ENCODE assay signal across 8 mouse cellular contexts in genomic region chr15:103303916-103304615, GRCm38 (mm10). TPM values are rescaled to one million over a fixed set of nuclear protein-coding genes. Genes with fewer than 3 reads are reported as not detected.
A peak's percentile ranks its signal among the peaks of the same experiment; 100 is the strongest.
DNase-seq lines count a peak whose midpoint lies in the region; ATAC-seq lines count a peak whose summit lies in the region.

No protein-coding gene starts in this region.

- peaks cover 81% of the 10 kb centered on the region for H3K4me1 ChIP-seq in megakaryocyte, embryonic 14.5 days
- peaks cover 68% of the 10 kb centered on the region for H3K4me1 ChIP-seq in forebrain, embryonic 11.5 days (replicated peaks; ENCODE audit: control insufficient read depth, insufficient read depth, low read length)
- peaks cover 83% of the 10 kb centered on the region for H3K4me1 ChIP-seq in limb, embryonic 13.5 days
- H3K4me1 ChIP-seq in stomach, embryonic 14.5 days (ENCODE audit: control insufficient read depth, insufficient read depth, low read length) = peaks cover 74% of the 10 kb centered on the region

- 11% methylated on average over 8 of the region's 8 CpGs for WGBS in forebrain, embryonic 11.5 days
- 5% methylated on average over 8 of the region's 8 CpGs for WGBS in limb, embryonic 13.5 days
- 6% methylated on average over 8 of the region's 8 CpGs for WGBS in stomach, embryonic 14.5 days

- H3K9ac ChIP-seq in forebrain, embryonic 11.5 days (ENCODE audit: low read length) = peak overlapping the region; percentile 58
- peak overlapping the region; percentile 73 for H3K9ac ChIP-seq in limb, embryonic 13.5 days
- peak overlapping the region; percentile 54 for H3K9ac ChIP-seq in stomach, embryonic 14.5 days (replicated peaks; ENCODE audit: low read depth, low read length)

- peaks cover 34% of the 10 kb centered on the region for H3K36me3 ChIP-seq in megakaryocyte, embryonic 14.5 days (replicated peaks; ENCODE audit: low read length)
- no peaks in the 10 kb centered on the region for H3K36me3 ChIP-seq in forebrain, embryonic 11.5 days (ENCODE audit: control insufficient read depth, insufficient read depth, low read length)
- H3K36me3 ChIP-seq in limb, embryonic 13.5 days = 0 out of 2 replicates have a peak, but pooled peaks cover 2% of the 10 kb centered on the region
- H3K36me3 ChIP-seq in stomach, embryonic 14.5 days (ENCODE audit: control insufficient read depth, insufficient read depth, low read length) = 0 out of 2 replicates have a peak, but pooled peaks cover 1% of the 10 kb centered on the region

- peaks cover 30% of the 10 kb centered on the region for H3K27me3 ChIP-seq in megakaryocyte, embryonic 14.5 days (replicated peaks)
- H3K27me3 ChIP-seq in forebrain, embryonic 11.5 days (ENCODE audit: control insufficient read depth, insufficient read depth, low read length) = peaks cover under 1% of the 10 kb centered on the region; the same call in 1 of the 2 replicates
- H3K27me3 ChIP-seq in limb, embryonic 13.5 days = peaks cover 3% of the 10 kb centered on the region; the same call in 1 of the 2 replicates
- H3K27me3 ChIP-seq in stomach, embryonic 14.5 days (ENCODE audit: control insufficient read depth, insufficient read depth, low read length) = no peaks in the 10 kb centered on the region

- DNase-seq in forebrain, embryonic 11.5 days (ENCODE audit: low spot score) = no peak
- no peak for DNase-seq in urinary bladder, postnatal 14 days (ENCODE audit: low spot score)
- no peak for DNase-seq in thymus, postnatal 25 days
- no peak for DNase-seq in right cerebral cortex, adult 2 months (ENCODE audit: low spot score in 2 of 2)

- H3K27ac ChIP-seq in forebrain, embryonic 11.5 days (ENCODE audit: low read depth, low read length) = peak overlapping the region; percentile 87
- H3K27ac ChIP-seq in limb, embryonic 13.5 days = peak overlapping the region; percentile 97
- H3K27ac ChIP-seq in stomach, embryonic 14.5 days (ENCODE audit: low read length) = peak overlapping the region; percentile 87

- ATAC-seq in megakaryocyte, adult 5-6 weeks (ENCODE audit: poor library complexity, severe bottlenecking) = no peak
- no peak for ATAC-seq in forebrain, embryonic 11.5 days (replicated peaks; ENCODE audit: low FRiP score)
- ATAC-seq in limb, embryonic 13.5 days (ENCODE audit: low FRiP score, low read depth) = no peak
- no peak for ATAC-seq in stomach, embryonic 14.5 days (ENCODE audit: insufficient number of reproducible peaks, insufficient read depth, low FRiP score, low read depth)

- peak overlapping the region; percentile 92 for H3K4me3 ChIP-seq in megakaryocyte, embryonic 14.5 days (replicated peaks)
- peak overlapping the region; percentile 26 for H3K4me3 ChIP-seq in forebrain, embryonic 11.5 days (ENCODE audit: low read depth, low read length)
- H3K4me3 ChIP-seq in limb, embryonic 13.5 days = peak overlapping the region; percentile 47
- peak overlapping the region; percentile 38 for H3K4me3 ChIP-seq in stomach, embryonic 14.5 days (ENCODE audit: low read depth, low read length)

- H3K9me3 ChIP-seq in megakaryocyte, embryonic 14.5 days = no peaks in the 10 kb centered on the region
- H3K9me3 ChIP-seq in forebrain, embryonic 11.5 days (ENCODE audit: control insufficient read depth, low read length) = no peaks in the 10 kb centered on the region
- no peaks in the 10 kb centered on the region for H3K9me3 ChIP-seq in limb, embryonic 13.5 days
- H3K9me3 ChIP-seq in stomach, embryonic 14.5 days (ENCODE audit: control insufficient read depth, low read depth, low read length) = no peaks in the 10 kb centered on the region

- H3K4me2 ChIP-seq in forebrain, embryonic 11.5 days (ENCODE audit: low read depth, low read length, severe bottlenecking) = peak overlapping the region; percentile 76
- H3K4me2 ChIP-seq in limb, embryonic 13.5 days (replicated peaks) = peak overlapping the region; percentile 74
- peak overlapping the region; percentile 66 for H3K4me2 ChIP-seq in stomach, embryonic 14.5 days (replicated peaks; ENCODE audit: low read depth, low read length)

RNA-seq across cellular contexts. Expression of gene Gpr84, which starts 6.3 kb away (rescaled TPM):
- polyA plus RNA-seq in megakaryocyte, embryonic 14.5 days (2012; ENCODE audit: insufficient read depth, low replicate concordance) = 1.00 and 1.6 TPM in 2 replicates
- total RNA-seq in megakaryocyte, adult 5-6 weeks (2015) = 2.9 and 3.8 TPM in 2 replicates
- total RNA-seq in megakaryocyte, adult 5-6 weeks (2017) = 1.7 and 3.3 TPM in 2 replicates
- polyA plus RNA-seq in forebrain, embryonic 11.5 days (2014; fragmentation: Nextera tagmentation; extraction: Ambion mirVana) = not detected in 2 replicates
- polyA plus RNA-seq in limb, embryonic 13.5 days (2015; fragmentation: Nextera tagmentation; extraction: Ambion mirVana) = 0.34 and 0.41 TPM in 2 replicates
- polyA plus RNA-seq in stomach, embryonic 14.5 days (2014; fragmentation: Nextera tagmentation; extraction: Ambion mirVana) = 0.24 and 0.46 TPM in 2 replicates

RNA-seq across cellular contexts. Expression of gene Copz1, which starts 31.6 kb away (rescaled TPM):
- polyA plus RNA-seq in megakaryocyte, embryonic 14.5 days (2012; ENCODE audit: insufficient read depth, low replicate concordance) = 33.2 and 56.2 TPM in 2 replicates
- 246 and 255 TPM in 2 replicates for total RNA-seq in megakaryocyte, adult 5-6 weeks (2015)
- total RNA-seq in megakaryocyte, adult 5-6 weeks (2017) = 87.7 and 93.9 TPM in 2 replicates
- 265 TPM in 2 replicates for polyA plus RNA-seq in forebrain, embryonic 11.5 days (2014; fragmentation: Nextera tagmentation; extraction: Ambion mirVana)
- polyA plus RNA-seq in limb, embryonic 13.5 days (2015; fragmentation: Nextera tagmentation; extraction: Ambion mirVana) = 283 TPM in 2 replicates
- polyA plus RNA-seq in stomach, embryonic 14.5 days (2014; fragmentation: Nextera tagmentation; extraction: Ambion mirVana) = 281 and 289 TPM in 2 replicates

RNA-seq across cellular contexts. Expression of gene Zfp385a, which starts 35.8 kb away (rescaled TPM):
- polyA plus RNA-seq in megakaryocyte, embryonic 14.5 days (2012; ENCODE audit: insufficient read depth, low replicate concordance) = 1,319 and 2,156 TPM in 2 replicates
- 35.8 and 40.1 TPM in 2 replicates for total RNA-seq in megakaryocyte, adult 5-6 weeks (2015)
- total RNA-seq in megakaryocyte, adult 5-6 weeks (2017) = 6.8 and 9.4 TPM in 2 replicates
- polyA plus RNA-seq in forebrain, embryonic 11.5 days (2014; fragmentation: Nextera tagmentation; extraction: Ambion mirVana) = 27.4 and 27.8 TPM in 2 replicates
- 11.7 and 13.1 TPM in 2 replicates for polyA plus RNA-seq in limb, embryonic 13.5 days (2015; fragmentation: Nextera tagmentation; extraction: Ambion mirVana)
- 11.1 and 11.7 TPM in 2 replicates for polyA plus RNA-seq in stomach, embryonic 14.5 days (2014; fragmentation: Nextera tagmentation; extraction: Ambion mirVana)

RNA-seq across cellular contexts. Expression of gene Nfe2, which starts 45.9 kb away (rescaled TPM):
- 321 and 342 TPM in 2 replicates for polyA plus RNA-seq in megakaryocyte, embryonic 14.5 days (2012; ENCODE audit: insufficient read depth, low replicate concordance)
- 205 and 258 TPM in 2 replicates for total RNA-seq in megakaryocyte, adult 5-6 weeks (2015)
- total RNA-seq in megakaryocyte, adult 5-6 weeks (2017) = 218 and 249 TPM in 2 replicates
- polyA plus RNA-seq in forebrain, embryonic 11.5 days (2014; fragmentation: Nextera tagmentation; extraction: Ambion mirVana) = 6.6 and 7.6 TPM in 2 replicates
- 2.8 and 3.8 TPM in 2 replicates for polyA plus RNA-seq in limb, embryonic 13.5 days (2015; fragmentation: Nextera tagmentation; extraction: Ambion mirVana)
- polyA plus RNA-seq in stomach, embryonic 14.5 days (2014; fragmentation: Nextera tagmentation; extraction: Ambion mirVana) = 1.9 and 2.0 TPM in 2 replicates

Comparison
In these comparisons a context has a peak if more than half of its experiments do, and no peak if none do; other contexts are left out.
1. H3K4me3 ChIP-seq: peak in every context shown above with its lines; median percentile 92 in megakaryocyte, embryonic 14.5 days; 47 in limb, embryonic 13.5 days; 38 in stomach, embryonic 14.5 days; 26 in forebrain, embryonic 11.5 days.
2. RNA of gene Zfp385a, which starts 35.8 kb away (polyA plus RNA-seq): 1,319 to 2,156 TPM in megakaryocyte, embryonic 14.5 days; 27.4 to 27.8 TPM in forebrain, embryonic 11.5 days, 11.7 to 13.1 TPM in limb, embryonic 13.5 days and 11.1 to 11.7 TPM in stomach, embryonic 14.5 days; every median in the first group is over 10 times any median in the second.
3. Peak in every context shown above with its lines, with median percentiles within 50 percentile points of each other: H3K27ac ChIP-seq, H3K4me2 ChIP-seq and H3K9ac ChIP-seq.